Comparison of ENCODE assay signal across 30 mouse cellular contexts in genomic region chr7:46857436-46857835, GRCm38 (mm10). TPM values are rescaled to one million over a fixed set of nuclear protein-coding genes. Genes with fewer than 3 reads are reported as not detected.
"Had no signal": no experiment of that assay in that cellular context is flagged by ENCODE, and none has a peak within 500 bp of the region (broad histone marks: within the 10 kb centered on the region; RNA-seq: fewer than 3 reads in every experiment).

No protein-coding gene starts in this region.

- H3K4me1 ChIP-seq: liver, embryonic 13.5 days; liver, embryonic 15.5 days; lung, embryonic 15.5 days; midbrain, embryonic 10.5 days; midbrain, embryonic 12.5 days; neural tube, embryonic 13.5 days; neural tube, embryonic 15.5 days had no signal

- H3K4me2 ChIP-seq: liver, embryonic 13.5 days; liver, embryonic 15.5 days; lung, embryonic 15.5 days; midbrain, embryonic 12.5 days; neural tube, embryonic 13.5 days; neural tube, embryonic 15.5 days had no signal

- H3K27me3 ChIP-seq: liver, embryonic 13.5 days; liver, embryonic 15.5 days; lung, embryonic 15.5 days; midbrain, embryonic 12.5 days; neural tube, embryonic 13.5 days; neural tube, embryonic 15.5 days had no signal

- H3K27ac ChIP-seq: liver, embryonic 13.5 days; liver, embryonic 15.5 days; lung, embryonic 15.5 days; macrophage; midbrain, embryonic 10.5 days; midbrain, embryonic 12.5 days; neural tube, embryonic 13.5 days; neural tube, embryonic 15.5 days had no signal

- H3K9ac ChIP-seq: liver, embryonic 13.5 days; liver, embryonic 15.5 days; liver, postnatal 0 days; lung, embryonic 15.5 days; midbrain, embryonic 12.5 days; neural tube, embryonic 13.5 days; neural tube, embryonic 15.5 days had no signal

- H3K4me3 ChIP-seq: liver, embryonic 13.5 days; liver, embryonic 15.5 days; lung, embryonic 15.5 days; midbrain, embryonic 10.5 days; midbrain, embryonic 12.5 days; myocyte; neural tube, embryonic 13.5 days; neural tube, embryonic 15.5 days had no signal

- DNase-seq: liver, embryonic 13.5 days; liver, postnatal 0 days; lung, adult 2 months; lung, postnatal 14 days; lung, postnatal 36 days; midbrain, embryonic 14.5 days; retina, postnatal 1 day; right cerebral cortex, adult 18-20 months; right cerebral cortex, postnatal 25 days; right cerebral cortex, postnatal 4 days; spleen, adult 18-20 months; thymus, adult 18-20 months; thymus, postnatal 14 days; thymus, postnatal 36 days had no signal

- ATAC-seq: liver, postnatal 0 days; lung, postnatal 0 days had no signal

- H3K9me3 ChIP-seq: liver, embryonic 13.5 days; liver, embryonic 15.5 days; lung, embryonic 15.5 days; midbrain, embryonic 10.5 days; midbrain, embryonic 12.5 days; neural tube, embryonic 13.5 days; neural tube, embryonic 15.5 days had no signal

RNA-seq across cellular contexts. Expression of gene Ldhc, which starts 3.6 kb away (rescaled TPM):
- total RNA-seq: megakaryocyte-erythroid progenitor cell, adult 5-6 weeks; midbrain, postnatal 0 days had no signal
- polyA plus RNA-seq: lung, adult 2 months; macrophage; midbrain, embryonic 10.5 days; neural tube, embryonic 11.5 days; neural tube, embryonic 13.5 days; small intestine, adult 2 months; stomach, embryonic 14.5 days; stomach, embryonic 16.5 days; thymus, postnatal 0 days had no signal
